Mouse (Mus musculus) heart, adult 2 months (tissue): ENCODE measurements at regions not wholly inside any gene's neighbourhood (a gene's known extent, or its start where the extent isn't known, plus 50 kb on each side); places are given as distances from the start of the nearest gene placed in this dataset.

Source experiments
- CTCF ChIP-seq: fragments of 200-600 bp; IDR thresholded peaks from 2 replicates; pipeline ENCODE4 v1.8.1; 2022; ENCODE audit warnings: antibody characterized with exemption, mild to moderate bottlenecking, moderate library complexity
- EP300 ChIP-seq: fragments of 200-500 bp; IDR thresholded peaks from 2 replicates; pipeline ENCODE4 v1.6.1; 2011; ENCODE audit warnings: low read depth, low read length, control low read depth; ENCODE audit not compliant: insufficient read depth
- POLR2A ChIP-seq: fragments of 200-500 bp; IDR thresholded peaks from 2 replicates; pipeline ENCODE4 v1.6.1; 2011; ENCODE audit warnings: mild to moderate bottlenecking, low read depth, low read length, control low read depth; ENCODE audit not compliant: insufficient read depth

GRCm38 (mm10) chr14:99376652-99377502 is 78.4 kb downstream of the Klf5 start:
- TF ChIP-seq CTCF, result no peak
- no peak for TF ChIP-seq POLR2A
- no peak for TF ChIP-seq EP300
